Mouse (Mus musculus) myocyte (in vitro differentiated cells): ENCODE measurements around the gene Trpm3.

ENCODE experiments used
- E2F4 ChIP-seq: IDR thresholded peaks from one replicate; pipeline ENCODE4 v1.6.1; 2011; ENCODE audit warnings: mild to moderate bottlenecking, control low read depth, moderate library complexity; ENCODE audit not compliant: insufficient read depth
- MYOD1 ChIP-seq, 3 experiments: IDR thresholded peaks; one replicate each; pipeline ENCODE4 v1.6.1; 2011; ENCODE audit warnings: control low read depth in 2 of 3, low read depth in 2 of 3, mild to moderate bottlenecking in 2 of 3, moderate library complexity in 1 of 3; ENCODE audit not compliant: insufficient read length in 2 of 3, control insufficient read depth in 1 of 3
- POLR2A ChIP-seq: IDR thresholded peaks from one replicate; pipeline ENCODE4 v1.6.1; 2011; ENCODE audit warnings: low read depth, mild to moderate bottlenecking, control low read depth, moderate library complexity; ENCODE audit not compliant: insufficient read length
- POLR2AphosphoS2 ChIP-seq: IDR thresholded peaks from one replicate; pipeline ENCODE4 v1.6.1; 2011; ENCODE audit warnings: low read depth, control low read depth; ENCODE audit not compliant: insufficient read length
- TCF12 ChIP-seq: IDR thresholded peaks from one replicate; pipeline ENCODE4 v1.6.1; 2011; ENCODE audit warnings: mild to moderate bottlenecking, control low read depth; ENCODE audit not compliant: poor library complexity, insufficient read depth, severe bottlenecking
- USF1 ChIP-seq: IDR thresholded peaks from one replicate; pipeline ENCODE4 v1.6.1; 2011; ENCODE audit warnings: low read depth, mild to moderate bottlenecking, control low read depth, moderate library complexity

DNA sequence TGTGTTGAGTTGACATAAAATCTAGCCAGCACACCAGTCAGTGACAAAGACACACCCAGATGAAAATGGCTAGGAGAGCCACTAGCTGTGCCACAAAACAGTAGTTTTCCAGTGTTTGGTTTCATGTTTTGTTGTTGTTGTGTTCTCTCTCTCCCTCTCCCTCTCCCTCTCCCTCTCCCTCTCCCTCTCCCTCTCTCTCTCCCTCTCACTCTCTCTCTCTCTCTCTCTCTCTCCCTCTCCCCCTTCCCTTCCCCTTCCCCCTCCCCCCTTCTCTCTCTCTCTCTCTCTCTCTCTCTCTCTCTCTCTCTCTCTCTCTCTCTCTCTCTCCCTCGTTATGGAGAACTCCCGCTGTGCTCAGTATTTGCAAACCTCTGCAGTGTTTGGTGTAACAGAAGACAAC is 874.8 kb downstream of the Trpm3 start:
- TF ChIP-seq USF1 (no peak), E2F4 (no peak), POLR2A (no peak), MYOD1 (IDR thresholded peaks at IDR 0.05; ENCODE audit: control insufficient read depth in 1 of 3, insufficient read length in 2 of 3, low read depth in 2 of 3) (no peak), TCF12 (no peak), POLR2AphosphoS2 (no peak)
